Mouse (Mus musculus) liver, embryonic 15.5 days (tissue): Measurements from ENCODE around the gene Olfr800. TPM values are rescaled to one million over a fixed set of nuclear protein-coding genes. Genes with fewer than 3 reads are reported as not detected.

ENCODE experiments used
- ATAC-seq: fragments of 200-750 bp; cut with Nextera tagmentation; 2 replicates; pipeline ENCODE4 v1.8.0; 2017; ENCODE audit warnings: moderate number of reproducible peaks, mild to moderate bottlenecking, moderate library complexity; ENCODE audit not compliant: insufficient read depth
- H3K27ac ChIP-seq: fragments of 300-500 bp; sonication (generic); replicated peaks from 2 replicates; pipeline ENCODE4 v1.5.1; 2015; ENCODE audit warnings: mild to moderate bottlenecking, inconsistent platforms
- H3K27me3 ChIP-seq: fragments of 300-500 bp; sonication (generic); 2 replicates; pipeline ENCODE4 v1.6.1; 2015; ENCODE audit warnings: mild to moderate bottlenecking, inconsistent platforms
- H3K36me3 ChIP-seq: fragments of 300-500 bp; sonication (generic); replicated peaks from 2 replicates; pipeline ENCODE4 v1.6.1; 2015; ENCODE audit warnings: moderate library complexity, mild to moderate bottlenecking, inconsistent platforms
- H3K4me1 ChIP-seq: fragments of 300-500 bp; sonication (generic); replicated peaks from 2 replicates; pipeline ENCODE4 v1.6.1; 2015; ENCODE audit warnings: inconsistent platforms
- H3K4me2 ChIP-seq: fragments of 300-500 bp; sonication (generic); 2 replicates; pipeline ENCODE4 v1.6.1; 2015; ENCODE audit warnings: moderate library complexity, mild to moderate bottlenecking, inconsistent platforms
- H3K4me3 ChIP-seq: fragments of 300-500 bp; sonication (generic); replicated peaks from 2 replicates; pipeline ENCODE4 v1.5.1; 2015; ENCODE audit warnings: mild to moderate bottlenecking, inconsistent platforms
- H3K9ac ChIP-seq: fragments of 300-500 bp; sonication (generic); 2 replicates; pipeline ENCODE4 v1.6.1; 2015; ENCODE audit warnings: moderate library complexity, mild to moderate bottlenecking, inconsistent platforms
- H3K9me3 ChIP-seq: fragments of 300-500 bp; sonication (generic); replicated peaks from 2 replicates; pipeline ENCODE4 v1.6.1; 2016; ENCODE audit warnings: inconsistent platforms
- whole genome bisulfite sequencing: fragments of 180-500 bp; shearing (Covaris S2); methylation state at CpG from one replicate; pipeline ENCODE4 v1.1.7; 2015; ENCODE audit warnings: mixed read lengths; ENCODE audit not compliant: insufficient replicate concordance; 5-methylcytosine and 5-hydroxymethylcytosine counted together
- polyA plus RNA-seq: library from polyadenylated mRNA; unstranded; fragments of >200 nt; fragmentation: Nextera tagmentation; extraction: Ambion mirVana; gene quantifications from 2 replicates; pipeline ENCODE4 v1.2.1, GENCODE M21; 2015

The Olfr800 gene
- not detected in 2 replicates for polyA plus RNA-seq

DNA sequence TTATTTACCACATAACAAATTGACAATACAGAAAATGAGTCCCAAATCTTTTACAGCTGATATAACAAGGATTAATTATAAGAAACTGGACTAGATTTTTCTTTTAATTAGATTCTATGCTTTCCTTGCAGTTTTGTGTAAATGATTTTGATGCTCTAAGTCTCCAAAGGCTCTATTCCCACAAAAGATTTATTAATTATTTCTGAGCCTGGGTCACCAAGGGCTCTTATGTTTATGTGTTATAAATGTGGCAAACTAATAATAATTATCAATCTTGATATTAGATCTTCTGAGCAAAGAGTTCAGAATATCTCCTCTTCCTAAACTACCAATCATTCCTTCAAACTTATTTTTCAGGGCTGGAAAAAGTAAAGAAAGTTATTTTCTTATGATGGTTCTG lies at the start of gene Olfr800:
Gene Olfr800 (plus strand): TSS at position 301 of the 400 bp plus-strand sequence.
- no peak within 1 kb of the TSS for H3K4me2 ChIP-seq
- H3K4me3 ChIP-seq, result no peak within 1 kb of the TSS
- no peaks in the 10 kb centered on the region for H3K27me3 ChIP-seq
- no peaks in the 10 kb centered on the region for H3K9me3 ChIP-seq
- no peak within 1 kb of the TSS for H3K9ac ChIP-seq
- H3K36me3 ChIP-seq, result no peaks in the 10 kb centered on the region
- no peaks in the 10 kb centered on the region for H3K4me1 ChIP-seq
- no peak for ATAC-seq
- no peak within 1 kb of the TSS for H3K27ac ChIP-seq

DNA sequence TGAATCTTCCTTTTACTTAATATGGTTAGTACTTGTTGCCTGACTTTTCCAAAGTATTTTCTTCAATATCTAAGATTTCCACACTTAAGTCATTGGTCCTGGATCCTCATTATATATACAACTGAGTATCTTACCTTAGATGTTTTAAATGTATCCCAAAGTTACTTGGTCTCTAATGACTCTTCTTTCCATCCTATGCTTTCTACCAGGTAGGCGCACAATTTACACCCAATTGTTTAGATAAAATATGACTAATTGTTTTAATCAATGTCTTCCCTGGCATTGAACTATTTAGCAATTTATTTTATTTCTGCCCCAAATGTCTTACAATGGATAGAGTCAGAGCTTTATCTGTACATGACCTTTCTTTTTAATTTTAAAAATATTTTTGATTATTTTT lies 45.0 kb upstream of the Olfr800 start, which contains the start of gene Olfr796:
Gene Olfr796 (minus strand): TSS at position 101 of the 400 bp plus-strand sequence.
- Histone ChIP-seq H3K9me3 (no peaks in the 10 kb centered on the region), H3K4me2 (no peak within 1 kb of the TSS), H3K27ac (no peak within 1 kb of the TSS), H3K4me1 (no peaks in the 10 kb centered on the region), H3K9ac (no peak within 1 kb of the TSS), H3K4me3 (no peak within 1 kb of the TSS), H3K27me3 (no peaks in the 10 kb centered on the region), H3K36me3 (no peaks in the 10 kb centered on the region)
- 81% methylated on average over 1 of the region's 1 CpGs for WGBS
- no peak for ATAC-seq

DNA sequence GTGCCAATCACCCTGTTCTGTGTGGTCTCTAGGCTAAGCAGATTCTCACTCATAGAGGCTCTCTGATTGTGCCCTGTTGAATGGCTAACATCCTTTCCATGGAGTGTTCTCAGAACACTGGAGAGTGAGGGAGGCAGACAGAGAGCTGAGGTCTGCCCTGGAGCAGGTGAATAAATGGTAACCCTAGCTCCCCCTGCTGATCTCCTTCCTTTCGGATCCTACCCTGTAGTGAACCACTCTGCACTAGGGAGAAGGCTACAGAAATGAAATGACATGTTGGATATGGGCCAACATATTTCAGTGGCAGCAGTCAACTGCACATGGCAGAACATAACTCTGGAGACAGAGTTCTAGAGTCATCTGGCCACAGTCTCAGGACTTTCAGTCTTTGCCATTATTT lies 35.8 kb upstream of the Olfr800 start:
- Histone ChIP-seq H3K4me2 (no peak overlapping the region), H3K9me3 (no peaks in the 10 kb centered on the region), H3K4me1 (no peaks in the 10 kb centered on the region), H3K27me3 (no peaks in the 10 kb centered on the region), H3K9ac (no peak overlapping the region), H3K27ac (no peak overlapping the region), H3K36me3 (no peaks in the 10 kb centered on the region), H3K4me3 (no peak overlapping the region)
- no peak for ATAC-seq
- 8% methylated on average over 1 of the region's 1 CpGs for WGBS

DNA sequence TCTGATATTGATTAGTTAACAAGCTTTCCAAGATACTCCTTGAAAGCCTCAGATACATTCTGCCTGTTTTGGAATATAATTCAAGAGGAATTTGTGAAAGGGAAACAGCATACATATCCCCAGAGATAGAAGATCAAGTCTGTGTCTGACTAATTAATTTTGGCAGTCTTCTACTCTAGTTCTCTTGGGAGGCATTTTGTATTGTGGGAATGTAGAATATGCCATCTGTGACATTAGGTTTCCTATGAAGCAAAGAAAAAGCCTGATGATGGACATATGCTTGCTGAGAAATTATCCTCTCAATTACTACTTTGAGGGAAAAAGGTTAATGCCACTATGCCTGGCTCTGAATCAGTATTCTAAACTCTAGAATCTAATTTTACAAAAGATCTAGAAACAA lies 34.2 kb upstream of the Olfr800 start:
- ATAC-seq, result no peak
- Histone ChIP-seq H3K4me2 (no peak overlapping the region), H3K27me3 (no peaks in the 10 kb centered on the region), H3K9ac (no peak overlapping the region), H3K4me3 (no peak overlapping the region), H3K27ac (no peak overlapping the region), H3K9me3 (no peaks in the 10 kb centered on the region), H3K4me1 (no peaks in the 10 kb centered on the region), H3K36me3 (no peaks in the 10 kb centered on the region)

DNA sequence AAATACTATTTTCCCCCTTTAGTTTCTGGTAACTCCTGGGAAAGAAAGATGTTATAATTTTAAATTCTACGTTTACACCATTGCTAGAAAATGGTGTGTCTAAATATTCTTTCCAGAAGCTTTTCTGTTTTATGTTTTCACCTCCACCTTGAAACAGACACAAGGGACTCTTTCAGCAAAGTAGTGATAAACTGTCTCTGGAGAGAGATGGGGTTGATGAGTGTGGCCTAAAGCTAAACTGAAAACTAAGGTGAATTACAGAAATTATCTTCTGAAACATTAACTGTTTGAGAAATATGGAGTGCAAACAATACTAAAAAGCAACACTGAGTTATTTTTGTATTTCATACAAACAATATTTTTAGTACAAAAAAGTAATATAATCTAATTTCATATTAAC lies 29.7 kb upstream of the Olfr800 start, which contains the start of gene Olfr798:
Gene Olfr798 (minus strand): TSS at position 101 of the 400 bp plus-strand sequence.
- 54% methylated on average over 1 of the region's 1 CpGs for WGBS
- Histone ChIP-seq H3K36me3 (no peaks in the 10 kb centered on the region), H3K27me3 (no peaks in the 10 kb centered on the region), H3K4me3 (no peak within 1 kb of the TSS), H3K27ac (no peak within 1 kb of the TSS), H3K9ac (no peak within 1 kb of the TSS), H3K4me2 (no peak within 1 kb of the TSS), H3K9me3 (no peaks in the 10 kb centered on the region), H3K4me1 (no peaks in the 10 kb centered on the region)
- ATAC-seq, result no peak

DNA sequence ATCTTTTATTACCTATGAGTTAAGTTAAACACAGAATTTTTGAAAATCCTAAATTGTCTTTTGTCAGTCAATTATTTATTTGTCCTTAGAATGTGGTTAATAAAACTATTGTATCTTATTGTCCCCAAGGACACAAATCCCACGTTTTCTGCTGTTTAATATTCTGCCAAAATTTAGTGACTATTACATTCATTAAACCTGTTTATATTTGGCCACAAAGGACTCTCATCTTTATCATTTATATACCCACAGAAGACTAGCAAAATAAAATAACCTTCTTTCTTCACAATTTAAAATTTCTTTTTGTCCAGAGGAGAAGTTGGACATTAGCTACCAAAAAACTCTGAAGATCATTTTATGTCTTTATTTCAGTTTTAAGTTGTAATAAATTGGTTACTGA lies 20.3 kb upstream of the Olfr800 start, which contains the start of gene Olfr799:
Gene Olfr799 (plus strand): TSS at position 301 of the 400 bp plus-strand sequence.
- Histone ChIP-seq H3K9ac (no peak within 1 kb of the TSS), H3K9me3 (no peaks in the 10 kb centered on the region), H3K4me3 (no peak within 1 kb of the TSS), H3K27me3 (no peaks in the 10 kb centered on the region), H3K27ac (no peak within 1 kb of the TSS), H3K36me3 (no peaks in the 10 kb centered on the region), H3K4me2 (no peak within 1 kb of the TSS), H3K4me1 (no peaks in the 10 kb centered on the region)
- WGBS, result 11% methylated on average over 1 of the region's 1 CpGs
- ATAC-seq, result no peak

DNA sequence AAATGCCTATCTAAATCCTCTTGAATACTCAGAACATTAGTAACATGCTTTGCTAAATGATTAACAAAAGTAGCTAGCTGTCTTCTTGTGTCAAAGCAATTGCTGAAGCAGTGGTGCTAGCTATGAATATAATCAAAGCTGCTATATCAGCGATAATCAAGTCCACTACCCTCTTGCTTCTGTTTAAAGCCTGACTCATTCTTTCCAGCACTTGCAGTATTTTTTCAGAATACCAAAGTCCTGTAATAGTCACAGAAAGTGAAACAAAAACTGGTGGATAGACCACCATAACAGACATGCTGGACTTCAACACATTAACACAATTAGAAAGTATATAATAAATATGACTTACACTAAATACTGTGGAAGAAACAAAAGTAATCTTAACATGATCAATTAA lies 5.7 kb upstream of the Olfr800 start:
- no peak overlapping the region for H3K9ac ChIP-seq
- WGBS, result 59% methylated on average over 1 of the region's 1 CpGs
- H3K36me3 ChIP-seq, result no peaks in the 10 kb centered on the region

DNA sequence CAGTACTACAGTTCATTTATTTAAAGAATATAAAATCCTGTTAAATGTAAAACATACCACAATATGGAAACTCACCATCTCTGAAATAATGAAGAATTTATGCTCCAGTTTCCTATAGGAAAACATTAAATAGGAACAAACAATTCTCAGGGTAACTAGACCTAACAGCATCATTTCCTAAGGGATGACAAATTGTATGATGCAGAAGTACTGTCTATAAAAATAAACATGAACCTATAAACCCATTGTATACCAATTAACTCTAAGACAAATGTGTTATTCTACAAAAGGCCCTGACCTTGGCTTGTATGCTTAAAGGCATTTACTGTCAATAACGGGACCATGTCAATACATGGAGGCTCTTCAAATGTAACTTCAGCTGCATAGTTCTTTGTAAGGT lies 16.3 kb downstream of the Olfr800 start, which contains the start of gene Olfr801:
Gene Olfr801 (minus strand): TSS at position 101 of the 400 bp plus-strand sequence.
- WGBS, result 49% methylated on average over 1 of the region's 1 CpGs
- no peak for ATAC-seq
- no peaks in the 10 kb centered on the region for H3K27me3 ChIP-seq
- no peak within 1 kb of the TSS for H3K4me2 ChIP-seq
- no peak within 1 kb of the TSS for H3K4me3 ChIP-seq
- H3K9ac ChIP-seq, result no peak within 1 kb of the TSS
- H3K36me3 ChIP-seq, result no peaks in the 10 kb centered on the region
- H3K9me3 ChIP-seq, result no peaks in the 10 kb centered on the region
- no peaks in the 10 kb centered on the region for H3K4me1 ChIP-seq
- H3K27ac ChIP-seq, result no peak within 1 kb of the TSS

More for the DNA sequence above, 5.7 kb upstream of the Olfr800 start:
- H3K4me2 ChIP-seq, result no peak overlapping the region
- H3K27ac ChIP-seq, result no peak overlapping the region
- no peaks in the 10 kb centered on the region for H3K9me3 ChIP-seq
- no peaks in the 10 kb centered on the region for H3K27me3 ChIP-seq
- no peak overlapping the region for H3K4me3 ChIP-seq
- H3K4me1 ChIP-seq, result no peaks in the 10 kb centered on the region
- no peak for ATAC-seq

DNA sequence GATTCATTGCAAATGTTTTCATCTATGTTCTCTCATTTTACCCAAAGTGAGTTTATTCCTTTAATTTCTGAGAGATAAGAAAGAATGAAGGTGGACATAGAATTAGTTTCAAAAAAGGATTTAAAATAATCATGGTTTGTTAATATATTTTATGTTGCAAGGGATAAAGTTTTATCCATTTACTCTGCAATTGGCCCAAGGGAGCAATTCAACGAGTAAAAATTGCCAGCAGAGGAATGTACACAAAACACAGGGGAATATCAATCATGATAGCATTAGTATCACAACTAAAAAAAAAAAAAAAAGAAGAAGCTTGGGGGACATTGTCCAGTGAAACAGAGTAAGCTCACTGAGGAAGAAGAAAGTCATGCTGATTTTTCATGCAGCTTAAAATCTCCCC lies 30.6 kb downstream of the Olfr800 start, which contains the start of gene Olfr802:
Gene Olfr802 (minus strand): TSS at position 101 of the 400 bp plus-strand sequence.
- Histone ChIP-seq H3K36me3 (no peaks in the 10 kb centered on the region), H3K9me3 (no peaks in the 10 kb centered on the region), H3K27ac (no peak within 1 kb of the TSS), H3K4me1 (no peaks in the 10 kb centered on the region), H3K27me3 (no peaks in the 10 kb centered on the region), H3K4me2 (no peak within 1 kb of the TSS), H3K4me3 (no peak within 1 kb of the TSS), H3K9ac (no peak within 1 kb of the TSS)
- no peak for ATAC-seq
- WGBS, result 35% methylated on average over 1 of the region's 1 CpGs

DNA sequence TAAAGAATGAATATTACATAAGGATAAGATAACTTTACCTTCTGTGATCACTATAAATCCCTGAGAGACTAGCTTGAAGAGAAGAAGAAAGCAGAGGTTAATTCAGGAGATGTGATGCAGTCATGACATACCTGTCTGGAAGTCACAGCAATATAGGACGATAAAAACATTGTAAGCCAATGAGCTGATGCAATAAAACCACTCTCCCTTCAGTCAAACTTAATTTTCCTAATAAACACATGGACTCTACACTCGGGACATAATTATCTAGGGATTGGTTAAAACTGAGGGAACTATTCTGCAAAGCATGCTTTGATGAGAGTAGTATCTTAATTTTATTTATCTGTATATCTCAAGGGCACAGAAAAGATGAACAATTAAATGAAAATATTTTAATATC lies 36.7 kb downstream of the Olfr800 start, which contains the start of gene Olfr803:
Gene Olfr803 (minus strand): TSS at position 101 of the 400 bp plus-strand sequence.
- Histone ChIP-seq H3K27ac (no peak within 1 kb of the TSS), H3K4me1 (no peaks in the 10 kb centered on the region), H3K9ac (no peak within 1 kb of the TSS), H3K4me3 (no peak within 1 kb of the TSS), H3K9me3 (no peaks in the 10 kb centered on the region), H3K27me3 (no peaks in the 10 kb centered on the region), H3K36me3 (no peaks in the 10 kb centered on the region), H3K4me2 (no peak within 1 kb of the TSS)
- 51% methylated on average over 2 of the region's 2 CpGs for WGBS
- no peak for ATAC-seq

DNA sequence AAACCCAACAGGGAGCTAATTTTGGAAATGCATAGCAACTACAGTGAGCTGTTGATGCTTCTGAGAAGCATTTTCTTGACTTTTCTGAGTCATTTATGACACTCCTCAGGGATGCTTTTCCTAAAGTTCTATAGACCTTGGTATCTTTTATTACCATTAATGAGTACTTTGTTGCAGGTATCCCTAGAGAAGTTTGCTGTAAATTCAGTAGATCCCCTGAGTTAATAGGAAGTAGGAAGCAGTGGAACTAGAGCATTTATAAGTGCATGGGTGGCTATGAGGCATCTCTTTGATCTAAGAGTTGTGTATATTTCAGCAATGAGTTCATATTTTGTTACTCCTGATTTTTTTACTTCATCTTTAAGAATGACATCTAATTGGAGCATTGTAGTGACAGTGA lies 45.4 kb downstream of the Olfr800 start, which contains the start of gene Olfr804:
Gene Olfr804 (plus strand): TSS at position 301 of the 400 bp plus-strand sequence.
- ATAC-seq, result no peak
- H3K27me3 ChIP-seq, result no peaks in the 10 kb centered on the region
- no peak within 1 kb of the TSS for H3K4me2 ChIP-seq

More for the DNA sequence above, 45.4 kb downstream of the Olfr800 start, which contains the start of gene Olfr804:
- H3K4me1 ChIP-seq, result no peaks in the 10 kb centered on the region
- no peak within 1 kb of the TSS for H3K4me3 ChIP-seq
- no peak within 1 kb of the TSS for H3K27ac ChIP-seq
- no peaks in the 10 kb centered on the region for H3K9me3 ChIP-seq
- H3K9ac ChIP-seq, result no peak within 1 kb of the TSS
- H3K36me3 ChIP-seq, result no peaks in the 10 kb centered on the region
